Mouse (Mus musculus): ENCODE data around the gene Rps21.

- TF ChIP-seq CTCF (IDR thresholded peaks at IDR 0.05; ENCODE audit: insufficient read depth, low read depth, low read length) (no peak), POLR2A (IDR thresholded peaks at IDR 0.05; ENCODE audit: insufficient read depth, low read depth, low read length) (no peak)
These were observed 28.6 kb upstream of the Rps21 start for GRCm38 (mm10) chr2:180228592-180228991.
